Mouse (Mus musculus) intestine, embryonic 16.5 days (tissue): ENCODE data around the gene Sec14l1. TPM values are rescaled to one million over a fixed set of nuclear protein-coding genes. Genes with fewer than 3 reads are reported as not detected.

ENCODE experiments used
- ATAC-seq: fragments of 200-750 bp; cut with Nextera tagmentation; 2 replicates; pipeline ENCODE4 v1.8.0; 2017; ENCODE audit warnings: moderate TSS enrichment, moderate library complexity
- H3K27ac ChIP-seq: fragments of 300-500 bp; sonication (generic); 2 replicates; pipeline ENCODE4 v1.5.1; 2014; ENCODE audit warnings: mild to moderate bottlenecking, low read length
- H3K27me3 ChIP-seq: fragments of 300-500 bp; sonication (generic); replicated peaks from 2 replicates; pipeline ENCODE4 v1.6.1; 2014; ENCODE audit warnings: low read length, control low read depth, mixed read lengths; ENCODE audit not compliant: control insufficient read depth, insufficient read depth
- H3K36me3 ChIP-seq: fragments of 300-500 bp; sonication (generic); 2 replicates; pipeline ENCODE4 v1.6.1; 2014; ENCODE audit warnings: low read length, control low read depth; ENCODE audit not compliant: control insufficient read depth, insufficient read depth
- H3K4me1 ChIP-seq: fragments of 300-500 bp; sonication (generic); 2 replicates; pipeline ENCODE4 v1.6.1; 2014; ENCODE audit warnings: low read length, control low read depth, mixed read lengths; ENCODE audit not compliant: control insufficient read depth, insufficient read depth
- H3K4me2 ChIP-seq: fragments of 300-500 bp; sonication (generic); 2 replicates; pipeline ENCODE4 v1.6.1; 2014; ENCODE audit warnings: low read depth, low read length, control low read depth
- H3K4me3 ChIP-seq: fragments of 300-500 bp; sonication (generic); 2 replicates; pipeline ENCODE4 v1.5.1; 2014; ENCODE audit warnings: mild to moderate bottlenecking, low read length
- H3K9ac ChIP-seq: fragments of 300-500 bp; sonication (generic); 2 replicates; pipeline ENCODE4 v1.6.1; 2014; ENCODE audit warnings: low read depth, low read length
- H3K9me3 ChIP-seq: fragments of 300-500 bp; sonication (generic); 2 replicates; pipeline ENCODE4 v1.6.1; 2016; ENCODE audit warnings: low read length, control low read depth; ENCODE audit not compliant: control insufficient read depth
- WGBS: fragments of 180-500 bp; shearing (Covaris S2); extraction: QIAGEN DNeasy Blood & Tissue Kit; methylation state at CpG from one replicate; pipeline ENCODE4 v1.1.7; 2014; 5-methylcytosine and 5-hydroxymethylcytosine counted together
- polyA plus RNA-seq: library from polyadenylated mRNA; unstranded; fragments of >200 nt; fragmentation: Nextera tagmentation; extraction: Ambion mirVana; gene quantifications from 2 replicates; pipeline ENCODE4 v1.2.1, GENCODE M21; 2015

Gene Sec14l1
- polyA plus RNA-seq, 1 experiment from 2014 or later: 28.5 TPM

- no peaks in the 10 kb centered on the region for H3K9me3 ChIP-seq
- no peaks in the 10 kb centered on the region for H3K36me3 ChIP-seq
- no peak overlapping the region for H3K4me3 ChIP-seq
- H3K9ac ChIP-seq: no peak overlapping the region
- WGBS: 86% methylated on average over 10 of the region's 10 CpGs
- no peak for ATAC-seq
- peaks cover 20% of the 10 kb centered on the region for H3K4me1 ChIP-seq
- no peak overlapping the region for H3K4me2 ChIP-seq
- H3K27ac ChIP-seq: no peak overlapping the region
- no peaks in the 10 kb centered on the region; the same call in 1 of the 2 replicates for H3K27me3 ChIP-seq
Observed at GRCm38 (mm10) chr11:117104044-117104757, 10.8 kb upstream of the Sec14l1 start.

- no peak for ATAC-seq
- no peaks in the 10 kb centered on the region for H3K36me3 ChIP-seq
- no peaks in the 10 kb centered on the region; the same call in 1 of the 2 replicates for H3K27me3 ChIP-seq
- H3K9ac ChIP-seq: no peak overlapping the region
- H3K4me3 ChIP-seq: no peak overlapping the region
- H3K4me1 ChIP-seq: peaks cover 20% of the 10 kb centered on the region
- H3K27ac ChIP-seq: no peak overlapping the region
- no peaks in the 10 kb centered on the region for H3K9me3 ChIP-seq
- H3K4me2 ChIP-seq: no peak overlapping the region
- 69% methylated on average over 3 of the region's 3 CpGs for WGBS
Observed at GRCm38 (mm10) chr11:117105315-117105714, 9.7 kb upstream of the Sec14l1 start.

- Histone ChIP-seq H3K4me1 (peaks cover 20% of the 10 kb centered on the region), H3K27ac (no peak overlapping the region), H3K4me2 (no peak overlapping the region), H3K9me3 (no peaks in the 10 kb centered on the region), H3K36me3 (no peaks in the 10 kb centered on the region), H3K9ac (no peak overlapping the region), H3K4me3 (no peak overlapping the region), H3K27me3 (no peaks in the 10 kb centered on the region; the same call in 1 of the 2 replicates)
- no peak for ATAC-seq
- 82% methylated on average over 7 of the region's 7 CpGs for WGBS
Observed at GRCm38 (mm10) chr11:117105850-117106249, 9.1 kb upstream of the Sec14l1 start.

- Histone ChIP-seq H3K4me3 (no peak overlapping the region), H3K27me3 (no peaks in the 10 kb centered on the region; the same call in 1 of the 2 replicates), H3K9ac (no peak overlapping the region), H3K9me3 (no peaks in the 10 kb centered on the region), H3K36me3 (no peaks in the 10 kb centered on the region), H3K4me2 (no peak overlapping the region), H3K27ac (no peak overlapping the region), H3K4me1 (peaks cover 13% of the 10 kb centered on the region)
- no peak for ATAC-seq
- WGBS: 61% methylated on average over 13 of the region's 13 CpGs
Observed at GRCm38 (mm10) chr11:117106633-117107334, 8.2 kb upstream of the Sec14l1 start.

- H3K4me1 ChIP-seq: peaks cover 12% of the 10 kb centered on the region
- no peaks in the 10 kb centered on the region; the same call in 1 of the 2 replicates for H3K27me3 ChIP-seq
- no peak overlapping the region for H3K27ac ChIP-seq
- no peaks in the 10 kb centered on the region for H3K9me3 ChIP-seq
- no peak overlapping the region for H3K9ac ChIP-seq
- 90% methylated on average over 2 of the region's 2 CpGs for WGBS
- no peak for ATAC-seq
- no peaks in the 10 kb centered on the region for H3K36me3 ChIP-seq
- H3K4me3 ChIP-seq: no peak overlapping the region
- no peak overlapping the region for H3K4me2 ChIP-seq
Observed at GRCm38 (mm10) chr11:117107837-117108236, 7.1 kb upstream of the Sec14l1 start.

GRCm38 (mm10) chr11:117108595-117108994 lies 6.4 kb upstream of the Sec14l1 start:
- 52% methylated on average over 9 of the region's 9 CpGs for WGBS
- no peaks in the 10 kb centered on the region for H3K9me3 ChIP-seq
- H3K9ac ChIP-seq: no peak overlapping the region

GRCm38 (mm10) chr11:117109179-117109954 lies 5.6 kb upstream of the Sec14l1 start:
- no peak overlapping the region for H3K4me3 ChIP-seq
- H3K4me1 ChIP-seq: peaks cover 12% of the 10 kb centered on the region
- no peak overlapping the region for H3K9ac ChIP-seq
- no peak for ATAC-seq
- H3K36me3 ChIP-seq: no peaks in the 10 kb centered on the region
- H3K4me2 ChIP-seq: no peak overlapping the region
- H3K27me3 ChIP-seq: no peaks in the 10 kb centered on the region; the same call in 1 of the 2 replicates
- H3K9me3 ChIP-seq: no peaks in the 10 kb centered on the region
- 79% methylated on average over 12 of the region's 12 CpGs for WGBS
- no peak overlapping the region for H3K27ac ChIP-seq

More at GRCm38 (mm10) chr11:117108595-117108994, 6.4 kb upstream of the Sec14l1 start:
- Histone ChIP-seq H3K4me3 (no peak overlapping the region), H3K27ac (peak overlapping the region; percentile 23), H3K4me1 (peaks cover 12% of the 10 kb centered on the region), H3K36me3 (no peaks in the 10 kb centered on the region), H3K4me2 (no peak overlapping the region), H3K27me3 (no peaks in the 10 kb centered on the region; the same call in 1 of the 2 replicates)
- peak; percentile 37 for ATAC-seq

- Histone ChIP-seq H3K4me2 (no peak overlapping the region), H3K36me3 (no peaks in the 10 kb centered on the region), H3K27ac (no peak overlapping the region), H3K27me3 (no peaks in the 10 kb centered on the region), H3K9me3 (no peaks in the 10 kb centered on the region), H3K4me3 (no peak overlapping the region), H3K4me1 (peaks cover 23% of the 10 kb centered on the region), H3K9ac (no peak overlapping the region)
- WGBS: 86% methylated on average over 11 of the region's 11 CpGs
- no peak for ATAC-seq
Observed at GRCm38 (mm10) chr11:117111967-117112648, 2.9 kb upstream of the Sec14l1 start.
